Mouse (Mus musculus) testis, adult 2 months (tissue): ENCODE measurements around the gene Cfap157. TPM values are rescaled to one million over a fixed set of nuclear protein-coding genes. Genes with fewer than 3 reads are reported as not detected.

Source experiments
- H3K27ac ChIP-seq: fragments of 200-500 bp; 2 replicates; pipeline ENCODE4 v1.5.1; 2012; ENCODE audit warnings: low read depth, low read length; ENCODE audit not compliant: control insufficient read depth, insufficient read depth
- H3K27me3 ChIP-seq: fragments of 200-500 bp; 2 replicates; pipeline ENCODE4 v1.6.1; 2012; ENCODE audit warnings: mild to moderate bottlenecking, low read length, moderate library complexity; ENCODE audit not compliant: control insufficient read depth, insufficient read depth
- H3K36me3 ChIP-seq: fragments of 200-500 bp; 2 replicates; pipeline ENCODE4 v1.6.1; 2012; ENCODE audit warnings: mild to moderate bottlenecking, low read length; ENCODE audit not compliant: control insufficient read depth, insufficient read depth
- H3K4me1 ChIP-seq: fragments of 200-500 bp; 2 replicates; pipeline ENCODE4 v1.6.1; 2012; ENCODE audit warnings: low read length; ENCODE audit not compliant: control insufficient read depth, insufficient read depth
- H3K4me3 ChIP-seq: fragments of 200-500 bp; 2 replicates; pipeline ENCODE4 v1.5.1; 2012; ENCODE audit warnings: low read depth, mild to moderate bottlenecking, low read length, moderate library complexity, mixed read lengths; ENCODE audit not compliant: control insufficient read depth
- CTCF ChIP-seq: fragments of 200-500 bp; IDR thresholded peaks from 2 replicates; pipeline ENCODE4 v1.5.1; 2012; ENCODE audit warnings: low read depth, mild to moderate bottlenecking, inconsistent platforms, low read length, moderate library complexity; ENCODE audit not compliant: control insufficient read depth, insufficient read depth, insufficient replicate concordance
- POLR2A ChIP-seq: fragments of 200-500 bp; IDR thresholded peaks from 2 replicates; pipeline ENCODE4 v1.6.1; 2012; ENCODE audit warnings: low read depth, mild to moderate bottlenecking, inconsistent platforms, low read length, moderate library complexity; ENCODE audit not compliant: control insufficient read depth
- polyA plus RNA-seq: library from polyadenylated mRNA; depleted of rRNA; stranded (reverse); fragments of >200 nt; gene quantifications from 2 replicates; pipeline ENCODE4 v1.2.3, GENCODE M21; 2012

Cfap157 gene
- polyA plus RNA-seq, 1 experiment: 51.6 TPM

DNA sequence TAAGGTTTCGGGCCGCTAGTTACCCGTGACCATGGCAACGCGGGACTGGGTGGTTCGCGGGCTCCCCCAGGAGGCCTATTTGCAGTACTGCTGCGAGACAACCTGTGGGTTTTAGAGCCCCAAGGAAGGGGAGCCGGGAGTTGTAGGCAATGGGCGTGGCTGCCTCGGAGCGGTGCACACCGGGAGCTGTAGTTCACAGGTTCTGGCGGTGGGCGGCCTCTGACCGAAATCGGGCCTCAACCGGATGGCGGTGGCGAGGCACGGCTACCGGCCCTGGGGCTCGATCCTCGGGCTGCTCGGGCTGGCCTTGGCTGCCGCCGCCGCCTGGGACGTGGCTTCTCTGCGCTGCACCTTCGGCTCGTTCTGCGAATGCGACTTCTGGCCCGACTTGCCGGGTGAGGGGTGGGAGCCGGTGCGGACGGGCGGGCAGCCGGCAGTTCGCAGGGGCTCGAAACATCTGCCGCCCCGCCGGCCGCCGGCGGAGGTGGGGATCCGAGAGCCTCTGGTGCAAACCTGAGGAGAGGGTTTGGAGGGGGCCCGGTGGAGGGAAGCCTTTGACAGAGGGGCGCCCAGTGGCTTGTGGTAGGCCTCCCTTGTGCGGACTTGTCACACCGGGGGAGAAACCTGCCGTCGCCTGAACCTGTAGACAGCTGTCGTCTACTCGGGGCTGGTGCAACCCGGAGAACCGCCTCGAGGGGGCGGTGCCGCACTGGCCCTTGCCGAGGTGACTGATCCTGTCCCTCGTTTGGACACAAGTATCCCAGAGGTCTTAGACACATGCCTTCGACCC lies 27.0 kb downstream of the Cfap157 start, which contains the start of gene Tor2a:
Gene Tor2a, plus strand, starts transcription at position 179 of the 790 bp plus-strand sequence.
- Histone ChIP-seq H3K36me3 (no peaks in the 10 kb centered on the region), H3K27ac (peak within 1 kb of the TSS; percentile 92)
- peak; percentile 87; the same call in 1 of the 2 replicates for TF ChIP-seq CTCF
- TF ChIP-seq POLR2A: peak; percentile 56

DNA sequence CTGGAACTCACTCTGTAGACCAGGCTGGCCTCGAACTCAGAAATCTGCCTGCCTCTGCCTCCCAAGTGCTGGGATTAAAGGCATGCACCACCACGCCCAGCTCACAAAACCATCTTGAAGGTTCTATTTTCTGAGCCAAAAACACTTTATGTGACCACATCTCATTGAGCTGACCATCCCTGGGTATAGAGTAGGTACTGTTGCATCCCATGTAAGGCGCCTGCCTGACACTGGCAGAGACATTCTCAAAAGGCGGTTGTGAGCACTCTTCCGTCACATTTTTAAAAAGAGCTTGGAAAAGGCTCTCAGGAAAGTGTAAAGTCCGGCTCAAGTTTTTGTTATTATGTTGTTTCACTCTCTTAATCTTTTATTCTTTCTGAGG lies 27.6 kb downstream of the Cfap157 start:
- Histone ChIP-seq H3K27ac (peak overlapping the region; percentile 30), H3K36me3 (no peaks in the 10 kb centered on the region), H3K27me3 (no peaks in the 10 kb centered on the region), H3K4me1 (peaks cover 2% of the 10 kb centered on the region; the same call in 1 of the 2 replicates), H3K4me3 (peak overlapping the region; percentile 94)
- TF ChIP-seq CTCF (no peak), POLR2A (no peak)

More for the DNA sequence above, 27.0 kb downstream of the Cfap157 start, which contains the start of gene Tor2a:
- Histone ChIP-seq H3K27me3 (no peaks in the 10 kb centered on the region), H3K4me3 (peak within 1 kb of the TSS; percentile 94), H3K4me1 (peaks cover 2% of the 10 kb centered on the region; the same call in 1 of the 2 replicates)

DNA sequence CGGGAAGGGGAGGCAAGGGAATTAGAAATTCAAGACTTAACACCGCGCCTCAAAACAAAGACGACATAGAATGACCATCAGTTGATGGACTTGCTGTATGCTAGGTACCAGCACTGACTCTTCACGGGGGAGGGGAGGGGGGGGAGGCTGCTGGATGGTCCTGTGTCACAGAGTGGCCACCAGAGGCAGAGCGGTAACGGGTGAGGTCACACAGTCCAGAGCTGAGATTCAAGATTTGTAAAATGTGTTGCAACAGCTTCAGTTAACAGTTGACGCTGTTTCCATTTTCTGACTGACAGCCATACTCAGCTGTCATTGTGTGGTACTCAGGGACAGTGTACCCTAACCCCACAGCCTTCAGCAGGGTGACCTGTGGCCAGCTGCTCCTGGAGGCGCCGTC lies 32.0 kb downstream of the Cfap157 start:
- H3K4me3 ChIP-seq: no peak overlapping the region
- H3K27me3 ChIP-seq: no peaks in the 10 kb centered on the region
- H3K36me3 ChIP-seq: no peaks in the 10 kb centered on the region
- no peak overlapping the region for H3K27ac ChIP-seq
- H3K4me1 ChIP-seq: peaks cover 7% of the 10 kb centered on the region
- no peak for TF ChIP-seq CTCF
- TF ChIP-seq POLR2A: no peak

DNA sequence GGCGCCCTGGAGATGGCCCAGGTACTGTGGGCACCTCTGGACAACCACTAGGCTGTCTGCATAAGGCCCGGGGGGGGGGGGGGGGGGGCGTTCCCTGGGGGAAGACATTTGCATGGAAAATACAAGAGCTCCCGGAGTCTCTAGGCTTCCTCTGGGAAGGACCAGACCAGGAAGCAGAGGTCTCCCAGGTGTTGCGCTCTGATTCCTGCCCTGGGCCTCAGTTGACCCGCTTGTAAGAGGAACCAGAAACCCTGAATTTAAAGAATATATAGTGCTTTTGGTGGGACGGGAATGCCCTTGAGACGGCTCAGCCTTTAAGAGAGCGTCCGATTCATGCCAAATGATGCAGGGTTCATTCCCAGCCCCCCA lies 32.6 kb downstream of the Cfap157 start:
- Histone ChIP-seq H3K4me1 (peaks cover 7% of the 10 kb centered on the region), H3K36me3 (no peaks in the 10 kb centered on the region), H3K4me3 (peak overlapping the region; percentile 72; the same call in 1 of the 2 replicates), H3K27me3 (no peaks in the 10 kb centered on the region), H3K27ac (no peak overlapping the region)
- TF ChIP-seq POLR2A: no peak
- no peak for TF ChIP-seq CTCF

DNA sequence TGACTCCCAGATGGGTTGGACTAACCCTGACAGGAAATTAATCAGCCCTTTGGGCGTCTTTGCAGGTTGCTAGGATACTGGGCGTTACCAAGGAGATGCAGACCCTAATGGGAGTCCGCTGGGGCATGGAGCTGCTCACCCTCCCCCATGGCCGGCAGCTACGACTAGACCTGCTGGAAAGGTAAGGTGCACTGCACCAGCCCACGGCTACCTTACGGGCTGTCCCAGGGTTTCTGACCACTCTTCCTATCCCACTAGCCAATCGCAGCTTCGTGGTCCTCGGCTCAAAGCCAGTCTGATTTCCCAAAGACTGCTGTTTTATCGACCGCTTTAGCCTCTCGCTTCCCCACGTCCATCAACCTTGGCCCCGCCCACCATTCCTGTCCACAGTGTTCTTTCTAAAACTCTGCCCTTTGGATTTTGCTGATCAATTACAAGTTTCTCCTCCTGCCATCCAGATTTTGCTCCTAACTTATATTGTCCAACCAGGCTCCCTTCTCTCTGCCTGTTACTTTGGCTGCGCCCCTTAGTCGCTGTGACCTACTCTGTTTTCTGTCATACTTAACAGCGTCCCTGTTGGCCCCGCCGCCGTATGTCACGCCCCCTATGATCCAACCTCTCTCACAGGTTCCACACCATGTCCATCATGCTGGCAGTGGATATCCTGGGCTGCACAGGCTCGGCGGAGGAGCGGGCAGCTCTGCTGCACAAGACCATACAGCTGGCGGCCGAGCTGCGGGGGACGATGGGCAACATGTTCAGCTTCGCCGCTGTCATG lies 33.2 kb downstream of the Cfap157 start:
- H3K27ac ChIP-seq: no peak overlapping the region
- no peaks in the 10 kb centered on the region for H3K27me3 ChIP-seq
- peak overlapping the region; percentile 72 for H3K4me3 ChIP-seq
- no peak for TF ChIP-seq CTCF
- TF ChIP-seq POLR2A: no peak
- H3K36me3 ChIP-seq: no peaks in the 10 kb centered on the region
- peaks cover 7% of the 10 kb centered on the region for H3K4me1 ChIP-seq

DNA sequence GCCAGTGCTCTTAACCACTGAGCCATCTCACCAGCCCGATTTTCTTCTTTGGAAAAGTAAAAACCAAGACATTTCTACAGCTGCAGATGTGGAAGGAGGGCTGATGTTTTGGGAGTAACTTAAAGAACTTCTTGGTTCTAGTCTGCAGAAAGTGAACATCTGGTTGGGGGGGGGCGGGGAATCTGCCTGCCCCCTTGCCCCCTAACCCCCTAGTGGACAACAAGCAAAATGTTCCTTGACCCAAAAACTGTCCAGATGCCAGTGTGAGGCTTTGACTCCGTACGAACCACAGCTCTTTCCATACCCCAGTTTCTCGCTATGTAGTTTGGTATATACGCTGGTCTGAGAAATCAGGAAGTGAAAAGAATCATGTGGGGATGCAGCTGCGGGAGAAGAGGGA lies 34.0 kb downstream of the Cfap157 start:
- Histone ChIP-seq H3K27me3 (no peaks in the 10 kb centered on the region), H3K36me3 (no peaks in the 10 kb centered on the region), H3K4me3 (no peak overlapping the region), H3K27ac (no peak overlapping the region), H3K4me1 (peaks cover 7% of the 10 kb centered on the region)
- no peak for TF ChIP-seq CTCF
- TF ChIP-seq POLR2A: no peak

DNA sequence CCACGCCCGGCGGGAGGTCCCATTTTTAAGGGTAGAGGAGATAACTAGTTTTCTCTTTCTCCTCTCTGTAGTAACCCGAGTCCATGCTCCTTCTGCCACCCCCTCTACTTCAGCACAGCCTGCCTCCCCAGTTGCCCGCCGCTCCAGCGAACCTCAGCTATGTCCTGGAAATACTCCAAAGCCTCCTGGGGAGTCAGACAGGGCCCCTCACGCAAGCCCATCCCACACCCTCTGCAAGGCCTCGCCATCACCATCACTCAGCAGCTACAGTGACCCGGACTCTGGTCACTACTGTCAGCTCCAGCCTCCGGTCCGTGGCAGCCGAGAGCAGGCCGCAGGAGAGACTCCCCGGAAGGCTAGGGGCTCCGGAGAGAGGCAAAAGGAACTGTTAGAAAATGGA lies 35.1 kb downstream of the Cfap157 start:
- Histone ChIP-seq H3K36me3 (no peaks in the 10 kb centered on the region), H3K4me3 (no peak overlapping the region), H3K4me1 (peaks cover 7% of the 10 kb centered on the region), H3K27me3 (no peaks in the 10 kb centered on the region), H3K27ac (no peak overlapping the region)
- TF ChIP-seq CTCF (no peak), POLR2A (no peak)

DNA sequence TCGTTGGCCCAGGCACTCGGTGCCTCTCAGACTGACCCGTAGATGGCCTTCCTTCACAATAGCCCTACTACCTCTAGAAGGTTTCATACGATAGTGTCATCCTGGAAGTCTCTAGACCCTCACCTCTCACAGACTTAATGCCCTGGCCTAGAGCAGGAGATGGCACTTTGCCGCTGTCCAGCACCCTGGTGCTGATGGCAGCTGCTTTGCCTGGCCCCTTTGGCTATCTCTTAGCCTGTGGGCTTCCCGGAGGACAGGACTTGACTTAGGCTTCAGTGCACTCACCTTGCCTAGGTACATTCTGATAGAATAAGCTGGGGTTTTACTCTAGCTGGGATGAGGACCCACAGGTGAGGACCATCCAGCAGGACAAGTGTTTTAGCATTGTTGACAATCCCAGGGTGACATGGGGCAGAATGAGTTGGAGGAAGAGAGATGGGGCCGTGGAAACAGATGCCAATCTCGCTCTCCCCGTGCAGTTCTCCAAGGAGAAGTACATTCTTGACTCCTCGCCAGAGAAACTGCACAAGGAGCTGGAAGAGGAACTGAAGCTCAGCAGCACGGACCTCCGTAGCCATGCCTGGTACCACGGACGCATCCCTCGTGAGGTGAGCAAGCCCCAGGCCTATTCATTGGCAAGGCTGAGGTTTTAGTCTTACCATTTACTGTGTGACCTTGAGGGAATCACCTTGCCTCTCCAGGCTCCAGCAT lies 39.8 kb downstream of the Cfap157 start:
- Histone ChIP-seq H3K27me3 (no peaks in the 10 kb centered on the region), H3K36me3 (no peaks in the 10 kb centered on the region), H3K27ac (no peak overlapping the region), H3K4me1 (peaks cover 16% of the 10 kb centered on the region), H3K4me3 (no peak overlapping the region)
- TF ChIP-seq POLR2A (no peak), CTCF (no peak)
